Mouse (Mus musculus) embryonic fibroblast, embryonic 13.5 days (primary cell): ENCODE results near the gene Tmcc1.

Experiments
- CTCF ChIP-seq: IDR thresholded peaks from 2 replicates; pipeline ENCODE4 v1.5.1; 2011; ENCODE audit warnings: mild to moderate bottlenecking, control low read depth, low read length, moderate library complexity, borderline replicate concordance; ENCODE audit not compliant: insufficient read depth
- POLR2A ChIP-seq: IDR thresholded peaks from 2 replicates; pipeline ENCODE4 v1.6.1; 2011; ENCODE audit warnings: low read depth, mild to moderate bottlenecking, control low read depth, low read length, moderate library complexity

- TF ChIP-seq CTCF (no peak), POLR2A (no peak)
Observed at GRCm38 (mm10) chr6:115992981-115993380, 200.3 kb downstream of the Tmcc1 start.
